Mouse (Mus musculus) CH12.LX (cell line): ENCODE results near the gene Opcml.

Experiments
- BHLHE40 ChIP-seq: IDR thresholded peaks from 2 replicates; pipeline ENCODE4 v1.6.1; 2011; ENCODE audit warnings: mild to moderate bottlenecking, low read depth, low read length, improper control_type of control experiment
- CHD1 ChIP-seq: IDR thresholded peaks from 2 replicates; pipeline ENCODE4 v1.6.1; 2012; ENCODE audit warnings: low read depth, low read length, improper control_type of control experiment, inconsistent platforms
- CHD2 ChIP-seq: IDR thresholded peaks from 2 replicates; pipeline ENCODE4 v1.6.1; 2011; ENCODE audit warnings: low read length, improper control_type of control experiment
- CTCF ChIP-seq, 2 experiments: IDR thresholded peaks in 1 of 2; conservative IDR thresholded peaks in 1 of 2; 2 replicates each; pipeline ENCODE4 v1.5.1; 2011 to 2012; ENCODE audit warnings: low read depth in 2 of 2, low read length in 2 of 2, improper control_type of control experiment in 1 of 2, inconsistent platforms in 1 of 2, mild to moderate bottlenecking in 1 of 2, moderate library complexity in 1 of 2
- EP300 ChIP-seq: IDR thresholded peaks from 2 replicates; pipeline ENCODE4 v1.6.1; 2011; ENCODE audit warnings: low read length, improper control_type of control experiment
- MEF2A ChIP-seq: IDR thresholded peaks from 2 replicates; pipeline ENCODE4 v1.6.1; 2014; ENCODE audit warnings: low read depth, mild to moderate bottlenecking, inconsistent platforms, low read length, improper control_type of control experiment, borderline replicate concordance
- POLR2A ChIP-seq: IDR thresholded peaks from 2 replicates; pipeline ENCODE4 v1.6.1; 2011; ENCODE audit warnings: low read depth, mild to moderate bottlenecking, improper control_type of control experiment, low read length
- SIN3A ChIP-seq: IDR thresholded peaks from 2 replicates; pipeline ENCODE4 v1.6.1; 2012; ENCODE audit warnings: low read length, improper control_type of control experiment, inconsistent platforms
- SMC3 ChIP-seq: IDR thresholded peaks from 2 replicates; pipeline ENCODE4 v1.6.1; 2011; ENCODE audit warnings: low read depth, low read length, improper control_type of control experiment
- ZNF384 ChIP-seq: IDR thresholded peaks from 2 replicates; pipeline ENCODE4 v1.6.1; 2012; ENCODE audit warnings: low read depth, low read length, improper control_type of control experiment, inconsistent platforms

- TF ChIP-seq BHLHE40 (no peak), CTCF (conservative IDR thresholded peaks at IDR 0.05 in 1 of 2, IDR thresholded peaks at IDR 0.05 in 1 of 2; ENCODE audit: low read depth in 2 of 2, low read length in 2 of 2) (no peak), POLR2A (no peak), SIN3A (no peak), EP300 (no peak), CHD2 (no peak), ZNF384 (no peak), CHD1 (no peak), MEF2A (no peak), SMC3 (no peak)
Measured at GRCm38 (mm10) chr9:28139957-28140597, 349.5 kb downstream of the Opcml start.
